Mouse (Mus musculus) mature B cell (primary cell): ENCODE results near the gene Btn1a1.

Source experiments
- in situ Hi-C: fragments of 300-500 bp; cut with MboI; formaldehyde crosslinking; loops from 2 replicates; pipeline ENCODE4 v1.14.3; 2019

The Btn1a1 gene

DNA sequence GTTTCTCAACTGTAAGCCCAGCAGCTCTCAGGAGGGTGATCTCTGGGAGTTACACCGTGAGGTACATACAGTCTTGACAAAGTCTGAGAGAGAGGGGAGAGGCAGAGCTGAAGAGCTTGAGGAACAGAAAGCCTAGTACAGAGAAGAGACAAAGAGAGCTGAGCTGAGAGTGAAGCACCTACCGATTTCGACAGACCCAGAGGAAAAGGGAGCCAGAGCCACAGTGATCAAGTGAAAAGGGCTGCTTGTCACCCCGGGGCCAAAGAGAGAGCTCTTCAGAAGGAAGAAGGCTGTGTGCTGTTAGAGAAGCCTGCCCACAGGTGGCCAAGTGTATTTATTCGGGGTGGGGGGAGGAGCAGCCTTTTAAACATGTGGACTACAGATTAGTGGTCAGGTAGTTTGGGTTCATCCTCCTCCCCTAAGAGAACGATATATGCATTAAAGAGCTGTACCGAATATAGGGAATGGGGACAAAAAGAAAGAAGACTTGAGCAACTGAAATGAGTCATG is at the start of gene Btn1a1:
Gene Btn1a1, minus strand, starts transcription at position 302 of the 510 bp plus-strand sequence.
- in situ Hi-C loops: no loop called here

GRCm38 (mm10) chr13:23515281-23515680 is 49.6 kb upstream of the Btn1a1 start:
- in situ Hi-C loops: loop anchor here (5.0 to 10.0 kb wide), 2 partner anchors 83 to 1570 kb away; partner anchors contain the start of gene Zfp184

GRCm38 (mm10) chr13:23513517-23513916 is 47.8 kb upstream of the Btn1a1 start:
- in situ Hi-C loops: loop anchor here (10.0 kb wide), 1 partner anchor 1569 kb away; the partner anchor contains the start of gene Zfp184

DNA sequence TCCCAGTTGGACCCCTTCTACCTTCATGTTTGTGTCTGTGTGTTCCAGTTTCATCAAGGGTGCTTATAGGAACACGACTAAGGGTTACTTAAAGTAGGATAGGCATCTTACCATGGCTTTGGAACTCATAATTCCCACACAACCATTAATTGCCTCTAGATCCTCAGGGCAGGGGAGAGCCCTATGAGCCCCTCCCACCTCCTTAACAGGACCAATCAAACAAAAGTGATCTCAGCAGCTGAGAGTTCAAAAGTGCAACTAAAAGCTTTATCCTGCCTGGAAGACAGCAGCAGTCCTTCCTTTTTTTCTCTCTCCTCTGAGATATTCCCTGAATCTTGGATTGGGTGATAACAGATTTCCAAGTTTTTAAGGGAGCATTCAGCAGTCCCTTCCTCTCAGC is 44.4 kb upstream of the Btn1a1 start:
- in situ Hi-C loops: loop anchor here (10.0 kb wide), 1 partner anchor 1565 kb away; the partner anchor contains the start of gene Zfp184

- in situ Hi-C loops: no loop called here
These were observed 41.3 kb upstream of the Btn1a1 start for GRCm38 (mm10) chr13:23506819-23507515.

- in situ Hi-C loops: no loop called here
These were observed 40.6 kb upstream of the Btn1a1 start for GRCm38 (mm10) chr13:23506351-23506750.

DNA sequence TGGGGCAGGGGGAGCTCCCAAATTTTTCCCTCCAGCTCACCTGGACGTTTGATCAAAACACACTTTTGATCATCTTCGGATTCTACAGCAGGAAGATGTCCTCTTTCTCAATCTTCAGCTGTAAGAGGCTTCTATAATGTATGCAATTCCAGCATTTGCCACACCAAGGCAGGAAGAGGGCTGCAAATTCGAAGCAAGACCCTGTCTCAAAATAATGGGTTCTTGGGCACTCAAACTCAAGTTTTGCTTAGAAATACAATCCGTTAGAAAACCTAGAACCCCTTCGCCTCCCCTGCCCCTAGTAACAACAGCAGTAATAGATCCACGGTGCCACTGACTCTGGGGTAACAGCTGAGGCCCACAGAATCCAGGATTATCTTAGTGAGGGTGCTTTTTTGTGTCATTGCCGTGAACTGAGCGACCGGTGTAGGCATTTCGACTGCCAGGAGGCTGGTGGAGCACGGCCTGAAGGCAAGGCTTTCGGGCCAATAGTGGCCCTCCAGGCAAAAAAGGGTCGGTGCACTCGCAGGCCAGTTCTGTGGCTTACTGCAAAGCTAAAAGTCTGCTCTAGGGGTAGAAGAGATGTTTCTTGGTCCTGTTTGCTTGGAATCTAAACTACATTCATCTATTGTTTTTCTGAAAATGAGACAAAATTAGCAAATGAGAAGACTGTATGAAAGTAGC is 40.1 kb upstream of the Btn1a1 start:
- in situ Hi-C loops: no loop called here

GRCm38 (mm10) chr13:23503797-23504196 is 38.1 kb upstream of the Btn1a1 start:
- in situ Hi-C loops: no loop called here

GRCm38 (mm10) chr13:23502916-23503315 is 37.2 kb upstream of the Btn1a1 start:
- in situ Hi-C loops: no loop called here

GRCm38 (mm10) chr13:23502031-23502567 is 36.4 kb upstream of the Btn1a1 start:
- in situ Hi-C loops: no loop called here

GRCm38 (mm10) chr13:23501511-23501910 is 35.8 kb upstream of the Btn1a1 start:
- in situ Hi-C loops: no loop called here

DNA sequence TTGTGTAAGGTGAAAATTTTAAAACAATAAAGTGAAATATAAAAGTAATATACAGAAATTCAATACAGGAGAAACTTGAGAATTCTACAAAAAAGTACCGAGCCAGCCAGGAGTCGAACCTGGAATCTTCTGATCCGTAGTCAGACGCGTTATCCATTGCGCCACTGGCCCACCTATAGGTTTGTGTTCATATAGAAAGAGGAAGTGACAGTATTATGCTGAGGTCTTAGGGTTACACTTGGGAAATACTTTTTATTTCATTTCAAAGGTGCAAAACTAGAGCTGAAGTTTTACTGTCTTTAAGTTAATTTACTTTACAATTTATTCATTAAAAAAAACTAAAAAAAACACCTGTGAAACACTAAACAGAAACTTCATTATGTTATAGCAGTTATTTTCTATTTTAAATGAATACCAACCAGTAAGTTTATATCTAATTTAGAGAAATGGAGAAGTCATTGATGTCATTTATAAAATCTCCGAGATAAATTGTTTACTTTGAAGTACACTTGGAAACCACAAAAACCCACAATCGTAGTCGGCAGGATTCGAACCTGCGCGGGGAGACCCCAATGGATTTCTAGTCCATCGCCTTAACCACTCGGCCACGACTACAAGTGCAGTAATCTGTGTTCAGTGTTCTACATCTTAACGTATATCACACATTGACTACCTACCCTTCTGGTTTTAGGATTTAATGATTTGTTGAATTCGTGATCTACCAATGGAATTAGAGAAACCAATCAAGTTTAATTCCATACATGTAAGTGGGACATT is 34.9 kb upstream of the Btn1a1 start:
- in situ Hi-C loops: no loop called here

GRCm38 (mm10) chr13:23499943-23500342 is 34.2 kb upstream of the Btn1a1 start:
- in situ Hi-C loops: no loop called here

- in situ Hi-C loops: no loop called here
These were observed 33.0 kb upstream of the Btn1a1 start for GRCm38 (mm10) chr13:23498653-23499052.

DNA sequence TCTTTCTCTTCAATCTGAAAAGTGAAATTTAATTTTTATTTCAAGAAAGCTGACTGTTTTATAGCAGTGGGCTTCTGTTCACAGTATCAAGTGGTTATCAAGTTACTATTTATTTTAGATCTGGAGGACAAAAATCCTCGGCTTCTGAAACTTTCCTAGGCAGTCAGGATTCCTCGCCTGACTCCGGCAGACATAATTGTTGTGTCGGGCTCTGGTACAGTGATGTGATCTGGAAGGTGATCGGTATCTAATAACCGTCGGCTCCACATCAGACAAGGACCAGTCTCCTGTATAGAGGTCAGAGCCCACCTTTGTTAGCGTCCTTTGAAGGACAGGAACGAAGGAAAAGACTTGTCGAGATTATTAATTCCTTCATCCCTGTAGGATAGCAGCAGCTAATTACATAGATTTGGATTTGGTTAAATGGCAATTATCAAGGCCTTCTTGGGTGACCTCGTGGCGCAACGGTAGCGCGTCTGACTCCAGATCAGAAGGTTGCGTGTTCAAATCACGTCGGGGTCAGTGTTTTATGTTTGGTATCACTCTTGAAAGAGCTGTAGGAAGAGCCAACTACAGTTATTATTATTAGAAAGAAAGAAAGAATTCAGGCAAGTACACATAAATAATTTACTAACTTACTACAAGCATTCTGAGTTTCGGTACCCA is 32.1 kb upstream of the Btn1a1 start:
- in situ Hi-C loops: no loop called here

GRCm38 (mm10) chr13:23495526-23495925 is 29.8 kb upstream of the Btn1a1 start:
- in situ Hi-C loops: no loop called here

- in situ Hi-C loops: no loop called here
These were observed 26.3 kb upstream of the Btn1a1 start for GRCm38 (mm10) chr13:23491990-23492389.

DNA sequence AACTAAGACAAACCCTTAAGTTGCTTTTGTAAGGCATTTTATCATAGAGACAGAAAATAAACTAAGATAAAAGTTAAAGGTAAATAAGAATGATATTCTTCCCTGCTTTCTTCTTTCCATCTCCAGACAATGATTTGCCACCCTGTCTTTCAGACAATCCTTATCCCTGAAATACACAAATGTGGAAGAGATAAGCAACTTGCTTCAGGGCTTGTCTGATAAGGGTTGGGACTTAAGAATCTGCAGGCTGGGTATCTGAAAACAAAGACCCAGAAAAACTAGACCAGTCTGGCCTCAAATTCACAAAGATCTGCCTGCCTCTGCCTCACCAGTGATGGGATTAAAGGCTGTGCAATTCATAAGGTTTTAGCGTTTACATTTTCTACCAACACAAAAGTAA is 25.6 kb upstream of the Btn1a1 start:
- in situ Hi-C loops: no loop called here

GRCm38 (mm10) chr13:23490863-23491262 is 25.2 kb upstream of the Btn1a1 start:
- in situ Hi-C loops: no loop called here

DNA sequence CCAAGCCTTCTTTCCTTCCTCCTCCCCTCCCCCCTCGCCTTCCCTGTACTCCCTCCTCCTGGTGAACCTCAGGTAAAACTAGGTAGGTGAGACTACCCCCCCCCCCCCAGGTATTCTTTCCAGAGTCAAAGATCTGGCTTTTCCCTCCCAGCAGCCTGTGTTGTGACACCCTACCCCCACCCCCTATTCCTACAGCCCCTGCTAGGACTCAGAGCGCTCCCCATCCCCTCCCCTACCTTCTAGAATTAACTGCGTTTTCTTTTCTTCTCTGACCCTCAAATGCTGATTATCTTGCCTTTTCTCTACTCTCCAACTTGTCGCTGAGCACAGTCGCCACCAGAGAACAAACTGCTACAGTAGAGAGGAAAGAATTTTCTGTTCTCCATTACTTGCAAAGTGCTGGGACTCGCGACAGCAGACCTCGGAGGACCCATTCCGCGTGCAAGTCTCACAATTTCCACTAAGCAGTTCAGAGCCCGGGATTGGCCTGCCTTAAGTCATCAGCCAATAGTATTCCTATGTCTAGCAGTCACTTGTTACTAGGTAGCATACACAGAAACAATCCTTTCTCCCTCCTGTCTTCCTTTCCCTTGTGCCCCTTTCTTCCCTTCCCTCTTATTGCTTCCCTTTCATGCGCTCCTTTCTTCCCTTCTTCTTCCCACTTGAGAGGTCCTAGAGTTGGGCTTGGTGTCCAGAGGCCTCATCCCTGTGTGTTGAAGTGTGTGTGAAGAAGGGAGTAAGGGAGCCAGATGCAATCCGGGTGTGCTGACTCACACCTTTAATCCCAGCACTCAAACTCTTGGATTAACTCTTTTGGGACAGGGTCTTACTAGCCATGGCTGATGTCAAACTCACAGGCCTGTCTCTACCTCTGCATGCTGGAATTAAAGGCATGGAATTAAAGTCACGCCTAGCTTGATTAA is 23.0 kb upstream of the Btn1a1 start, which contains the start of gene Btn2a2:
Gene Btn2a2, minus strand, starts transcription at position 458 of the 923 bp plus-strand sequence.
- in situ Hi-C loops: no loop called here
